Mouse (Mus musculus): ENCODE results near the gene Ppih. TPM values are rescaled to one million over a fixed set of nuclear protein-coding genes. Genes with fewer than 3 reads are reported as not detected.

Gene Ppih
- total and polyA plus RNA-seq, 3 experiments, result 140 to 246 (median 199) TPM

DNA sequence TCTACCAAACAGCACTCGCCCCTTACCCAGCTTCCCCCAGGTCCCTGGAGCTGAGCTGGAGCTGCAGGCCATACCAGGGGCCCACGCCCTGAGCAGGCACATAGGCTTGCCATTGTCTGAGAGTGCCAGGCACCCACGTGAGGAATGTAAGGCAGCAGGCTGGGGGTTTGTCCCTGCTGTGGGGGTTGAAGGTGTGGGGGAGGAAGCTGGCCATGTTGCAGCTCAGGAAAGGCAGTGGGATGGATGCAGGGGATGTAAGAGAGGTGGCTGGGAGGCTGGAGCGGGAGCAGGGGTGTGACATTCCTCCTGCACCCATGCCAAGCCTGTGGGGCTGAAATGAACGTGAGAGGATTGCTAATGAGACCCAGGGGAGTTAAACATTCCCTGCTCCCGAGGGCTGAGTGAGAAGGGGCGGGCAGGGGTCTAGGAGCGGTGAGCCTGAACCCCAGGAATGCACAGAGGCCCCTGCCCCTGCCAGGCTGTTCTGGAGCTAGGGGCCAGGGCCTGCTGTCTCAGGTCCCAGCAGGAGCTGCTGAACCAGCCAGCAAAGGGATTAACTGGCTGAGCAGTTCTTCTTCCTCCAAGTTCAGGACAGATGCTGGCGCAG is 66.2 kb downstream of the Ppih start:
- no peaks in the 10 kb centered on the region for H3K4me1 ChIP-seq (ENCODE audit: control insufficient read depth in 1 of 2, insufficient read depth in 2 of 2, low read length in 2 of 2)
- no peaks in the 10 kb centered on the region for H3K79me2 ChIP-seq (ENCODE audit: control insufficient read depth, insufficient read depth, low read length, poor library complexity)
- no peak overlapping the region for H3K27ac ChIP-seq (ENCODE audit: control insufficient read depth, low read depth, low read length)
- no peak overlapping the region for H3K4me3 ChIP-seq (ENCODE audit: control insufficient read depth in 1 of 2, insufficient read depth in 1 of 2, low read depth in 2 of 2, low read length in 2 of 2)
- H3K9me3 ChIP-seq (replicated peaks; ENCODE audit: insufficient read depth, low read length), result no peaks in the 10 kb centered on the region
- H3K9ac ChIP-seq (ENCODE audit: control insufficient read depth, low read depth, low read length, poor library complexity, severe bottlenecking), result no peak overlapping the region
- H3K27me3 ChIP-seq (ENCODE audit: control insufficient read depth in 1 of 2, insufficient read depth in 2 of 2, low read length in 2 of 2), result no peaks in the 10 kb centered on the region
- TF ChIP-seq MAFK (IDR thresholded peaks at IDR 0.05; ENCODE audit: borderline replicate concordance, low read depth, low read length) (no peak), GABPA (IDR thresholded peaks at IDR 0.05; ENCODE audit: low read depth, low read length) (no peak), MXI1 (IDR thresholded peaks at IDR 0.05; ENCODE audit: low read depth, low read length) (no peak)
- no peak for DNase-seq (ENCODE audit: low read depth, low spot score)
- H3K36me3 ChIP-seq (ENCODE audit: control insufficient read depth in 1 of 2, insufficient read depth in 2 of 2, low read length in 2 of 2), result no peaks in the 10 kb centered on the region

- Histone ChIP-seq H3K79me2 (ENCODE audit: control insufficient read depth, insufficient read depth, low read length, poor library complexity) (no peaks in the 10 kb centered on the region), H3K4me3 (ENCODE audit: control insufficient read depth in 1 of 2, insufficient read depth in 1 of 2, low read depth in 2 of 2, low read length in 2 of 2) (no peak overlapping the region), H3K36me3 (ENCODE audit: control insufficient read depth in 1 of 2, insufficient read depth in 2 of 2, low read length in 2 of 2) (no peaks in the 10 kb centered on the region), H3K4me1 (ENCODE audit: control insufficient read depth in 1 of 2, insufficient read depth in 2 of 2, low read length in 2 of 2) (no peaks in the 10 kb centered on the region), H3K9me3 (replicated peaks; ENCODE audit: insufficient read depth, low read length) (no peaks in the 10 kb centered on the region), H3K27me3 (ENCODE audit: control insufficient read depth in 1 of 2, insufficient read depth in 2 of 2, low read length in 2 of 2) (no peaks in the 10 kb centered on the region), H3K27ac (ENCODE audit: control insufficient read depth, low read depth, low read length) (no peak overlapping the region), H3K9ac (ENCODE audit: control insufficient read depth, low read depth, low read length, poor library complexity, severe bottlenecking) (no peak overlapping the region)
- TF ChIP-seq UBTF (IDR thresholded peaks at IDR 0.05; ENCODE audit: borderline replicate concordance, insufficient read depth, low read depth, low read length) (no peak), MXI1 (IDR thresholded peaks at IDR 0.05; ENCODE audit: low read depth, low read length) (no peak), ZMIZ1 (IDR thresholded peaks at IDR 0.05; ENCODE audit: low read depth, low read length) (no peak), USF1 (IDR thresholded peaks at IDR 0.05; ENCODE audit: low read depth, low read length) (no peak), RAD21 (IDR thresholded peaks at IDR 0.05; ENCODE audit: low read depth, low read length) (no peak), SMC3 (IDR thresholded peaks at IDR 0.05; ENCODE audit: low read depth, low read length) (no peak), POLR2AphosphoS5 (IDR thresholded peaks at IDR 0.05; ENCODE audit: borderline replicate concordance, low read depth, low read length) (no peak), JUND (IDR thresholded peaks at IDR 0.05; ENCODE audit: low read depth, low read length) (no peak), MEF2A (IDR thresholded peaks at IDR 0.05; ENCODE audit: extremely low read depth, insufficient replicate concordance, low read depth, low read length, poor library complexity, severe bottlenecking) (no peak), GABPA (IDR thresholded peaks at IDR 0.05; ENCODE audit: low read depth, low read length) (no peak), CHD2 (IDR thresholded peaks at IDR 0.05; ENCODE audit: low read length) (no peak), NELFE (IDR thresholded peaks at IDR 0.05; ENCODE audit: low read depth, low read length) (no peak), MAFK (IDR thresholded peaks at IDR 0.05; ENCODE audit: borderline replicate concordance, low read depth, low read length) (no peak), MAX (IDR thresholded peaks at IDR 0.05; ENCODE audit: low read length) (no peak), ELF1 (IDR thresholded peaks at IDR 0.05; ENCODE audit: low read depth, low read length) (no peak), ETS1 (IDR thresholded peaks at IDR 0.05; ENCODE audit: low read depth, low read length) (no peak)
- no peak for DNase-seq (ENCODE audit: low read depth, low spot score)
These were observed 68.1 kb downstream of the Ppih start for GRCm38 (mm10) chr4:119252025-119252808.

Other genes with a start within 250 kb of the Ppih start
- 15.9 and 47.3 TPM in 2 replicates for gene Slc2a1, start 211.8 kb downstream of the Ppih start, total RNA-seq (2012; rRNA removed)
- gene Slc2a1, start 211.8 kb downstream of the Ppih start, polyA plus RNA-seq (2012; ENCODE audit: insufficient read depth in 1 of 2, insufficient read length in 2 of 2, low read depth in 1 of 2, low replicate concordance in 2 of 2, missing spikeins in 1 of 2), result 10 to 100 TPM in 1 of 2 experiments, not detected in 1; 99.5 TPM
- 6.3 and 6.7 TPM in 2 replicates for gene Zfp691, start 146.4 kb downstream of the Ppih start, total RNA-seq (2012; rRNA removed)
- 1 to 10 TPM in 1 of 2 experiments, not detected in 1; 9.9 TPM for gene Zfp691, start 146.4 kb downstream of the Ppih start, polyA plus RNA-seq (2012; ENCODE audit: insufficient read depth in 1 of 2, insufficient read length in 2 of 2, low read depth in 1 of 2, low replicate concordance in 2 of 2, missing spikeins in 1 of 2)
- gene Ermap, start 130.5 kb downstream of the Ppih start, total RNA-seq (2012; rRNA removed), result 125 and 138 TPM in 2 replicates
- 100 to 1,000 TPM in 1 of 2 experiments, 10 to 100 TPM in 1; 44.1 to 247 TPM for gene Ermap, start 130.5 kb downstream of the Ppih start, polyA plus RNA-seq (2012; ENCODE audit: insufficient read depth in 1 of 2, insufficient read length in 2 of 2, low read depth in 1 of 2, low replicate concordance in 2 of 2, missing spikeins in 1 of 2)
- gene Svbp, start 125.2 kb downstream of the Ppih start, total RNA-seq (2012; rRNA removed), result 63.7 and 64.7 TPM in 2 replicates
- gene Svbp, start 125.2 kb downstream of the Ppih start, polyA plus RNA-seq (2012; ENCODE audit: insufficient read depth in 1 of 2, insufficient read length in 2 of 2, low read depth in 1 of 2, low replicate concordance in 2 of 2, missing spikeins in 1 of 2), result 100 to 1,000 TPM in 1 of 2 experiments, not detected in 1; 131 TPM
- not detected in 2 replicates for gene Tmem269, start 102.3 kb downstream of the Ppih start, total RNA-seq (2012; rRNA removed)
- under 1 TPM in 1 of 2 experiments, not detected in 1; 0.07 TPM for gene Tmem269, start 102.3 kb downstream of the Ppih start, polyA plus RNA-seq (2012; ENCODE audit: insufficient read depth in 1 of 2, insufficient read length in 2 of 2, low read depth in 1 of 2, low replicate concordance in 2 of 2, missing spikeins in 1 of 2)
- gene AU022252, start 87.8 kb downstream of the Ppih start, total RNA-seq (2012; rRNA removed), result 12.3 and 12.8 TPM in 2 replicates
- gene AU022252, start 87.8 kb downstream of the Ppih start, polyA plus RNA-seq (2012; ENCODE audit: insufficient read depth in 1 of 2, insufficient read length in 2 of 2, low read depth in 1 of 2, low replicate concordance in 2 of 2, missing spikeins in 1 of 2), result 10 to 100 TPM in 1 of 2 experiments, not detected in 1; 24.9 TPM
- 12.9 and 15.7 TPM in 2 replicates for gene P3h1, start 87.6 kb downstream of the Ppih start, total RNA-seq (2012; rRNA removed)
- 10 to 100 TPM in 1 of 2 experiments, not detected in 1; 30.2 TPM for gene P3h1, start 87.6 kb downstream of the Ppih start, polyA plus RNA-seq (2012; ENCODE audit: insufficient read depth in 1 of 2, insufficient read length in 2 of 2, low read depth in 1 of 2, low replicate concordance in 2 of 2, missing spikeins in 1 of 2)
- gene Cldn19, start 65.1 kb downstream of the Ppih start, total RNA-seq (2012; rRNA removed), result not detected in 2 replicates
- gene Cldn19, start 65.1 kb downstream of the Ppih start, polyA plus RNA-seq (2012; ENCODE audit: insufficient read depth in 1 of 2, insufficient read length in 2 of 2, low read depth in 1 of 2, low replicate concordance in 2 of 2, missing spikeins in 1 of 2), result not detected
- gene Ybx1, start 25.9 kb downstream of the Ppih start, total RNA-seq (2012; rRNA removed), result 979 and 1,115 TPM in 2 replicates
- gene Ybx1, start 25.9 kb downstream of the Ppih start, polyA plus RNA-seq (2012; ENCODE audit: insufficient read depth in 1 of 2, insufficient read length in 2 of 2, low read depth in 1 of 2, low replicate concordance in 2 of 2, missing spikeins in 1 of 2), result 1,000 to 10,000 TPM; 2,172 to 2,666 TPM
- gene Ccdc30, start 95.0 kb upstream of the Ppih start, total RNA-seq (2012; rRNA removed), result not detected in 2 replicates
- gene Ccdc30, start 95.0 kb upstream of the Ppih start, polyA plus RNA-seq (2012; ENCODE audit: insufficient read depth in 1 of 2, insufficient read length in 2 of 2, low read depth in 1 of 2, low replicate concordance in 2 of 2, missing spikeins in 1 of 2), result not detected
- 7.6 and 8.4 TPM in 2 replicates for gene Ppcs, start 101.9 kb upstream of the Ppih start, total RNA-seq (2012; rRNA removed)
- gene Ppcs, start 101.9 kb upstream of the Ppih start, polyA plus RNA-seq (2012; ENCODE audit: insufficient read depth in 1 of 2, insufficient read length in 2 of 2, low read depth in 1 of 2, low replicate concordance in 2 of 2, missing spikeins in 1 of 2), result 1 to 10 TPM in 1 of 2 experiments, not detected in 1; 7.4 TPM
- not detected in 2 replicates for gene Zmynd12, start 102.3 kb upstream of the Ppih start, total RNA-seq (2012; rRNA removed)
- under 1 TPM in 1 of 2 experiments, not detected in 1; 0.04 TPM for gene Zmynd12, start 102.3 kb upstream of the Ppih start, polyA plus RNA-seq (2012; ENCODE audit: insufficient read depth in 1 of 2, insufficient read length in 2 of 2, low read depth in 1 of 2, low replicate concordance in 2 of 2, missing spikeins in 1 of 2)
- gene Rimkla, start 172.1 kb upstream of the Ppih start, total RNA-seq (2012; rRNA removed), result not detected in 2 replicates
- gene Rimkla, start 172.1 kb upstream of the Ppih start, polyA plus RNA-seq (2012; ENCODE audit: insufficient read depth in 1 of 2, insufficient read length in 2 of 2, low read depth in 1 of 2, low replicate concordance in 2 of 2, missing spikeins in 1 of 2), result not detected
- 11.0 and 11.7 TPM in 2 replicates for gene Foxj3, start 216.5 kb upstream of the Ppih start, total RNA-seq (2012; rRNA removed)
- 10 to 100 TPM in 1 of 2 experiments, not detected in 1; 27.0 TPM for gene Foxj3, start 216.5 kb upstream of the Ppih start, polyA plus RNA-seq (2012; ENCODE audit: insufficient read depth in 1 of 2, insufficient read length in 2 of 2, low read depth in 1 of 2, low replicate concordance in 2 of 2, missing spikeins in 1 of 2)
- 1.2 and 1.5 TPM in 2 replicates for gene Frg2f1, start 219.0 kb upstream of the Ppih start, total RNA-seq (2012; rRNA removed)
- gene Frg2f1, start 219.0 kb upstream of the Ppih start, polyA plus RNA-seq (2012; ENCODE audit: insufficient read depth in 1 of 2, insufficient read length in 2 of 2, low read depth in 1 of 2, low replicate concordance in 2 of 2, missing spikeins in 1 of 2), result 1 to 10 TPM in 1 of 2 experiments, not detected in 1; 2.0 TPM